Mouse (Mus musculus): ENCODE results near the gene Srsf5.

DNA sequence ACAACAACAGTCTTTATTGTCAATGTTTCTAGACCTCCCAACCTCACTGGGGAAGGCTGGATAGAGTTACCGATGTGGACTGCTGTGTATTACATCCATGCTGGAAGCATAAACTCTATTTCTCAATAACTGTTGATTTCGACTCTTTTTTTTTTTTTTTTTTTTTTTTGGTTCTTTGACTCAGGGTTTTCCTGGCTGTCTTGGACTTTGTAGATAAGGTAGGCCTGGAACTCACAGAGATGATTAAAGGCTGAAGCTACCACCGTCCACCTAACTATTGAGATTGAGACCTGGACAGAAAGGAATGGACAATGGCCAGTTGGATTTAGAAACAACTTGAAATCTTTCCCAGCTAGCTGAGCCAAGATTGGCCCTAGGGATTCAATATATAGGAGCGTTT, 1.1 kb upstream of the Srsf5 start:
- TF ChIP-seq EP300 (optimal IDR thresholded peaks at IDR 0.05) (no peak), CTCF (IDR thresholded peaks at IDR 0.05; ENCODE audit: low read depth) (no peak)

Data from stomach, postnatal 0 days (tissue).